Mouse (Mus musculus) embryonic facial prominence, embryonic 13.5 days (tissue): ENCODE measurements around the gene Shisa8. TPM values are rescaled to one million over a fixed set of nuclear protein-coding genes. Genes with fewer than 3 reads are reported as not detected.
A peak's percentile ranks its signal among the peaks of the same experiment; 100 is the strongest.

Experiments
- ATAC-seq: fragments of 200-750 bp; cut with Nextera tagmentation; 2 replicates; pipeline ENCODE4 v1.8.0; 2017; ENCODE audit warnings: low read depth; ENCODE audit not compliant: insufficient number of reproducible peaks, insufficient read depth, low FRiP score, low TSS enrichment
- H3K27ac ChIP-seq: fragments of 300-500 bp; sonication (generic); 2 replicates; pipeline ENCODE4 v1.5.1; 2015; ENCODE audit warnings: moderate library complexity, mild to moderate bottlenecking, inconsistent platforms
- H3K27me3 ChIP-seq: fragments of 300-500 bp; sonication (generic); 2 replicates; pipeline ENCODE4 v1.6.1; 2015; ENCODE audit warnings: mild to moderate bottlenecking, inconsistent platforms
- H3K36me3 ChIP-seq: fragments of 300-500 bp; sonication (generic); 2 replicates; pipeline ENCODE4 v1.6.1; 2015; ENCODE audit warnings: mild to moderate bottlenecking, inconsistent platforms
- H3K4me1 ChIP-seq: fragments of 300-500 bp; sonication (generic); 2 replicates; pipeline ENCODE4 v1.6.1; 2015; ENCODE audit warnings: inconsistent platforms
- H3K4me2 ChIP-seq: fragments of 300-500 bp; sonication (generic); 2 replicates; pipeline ENCODE4 v1.6.1; 2015; ENCODE audit warnings: moderate library complexity, mild to moderate bottlenecking, inconsistent platforms
- H3K4me3 ChIP-seq: fragments of 300-500 bp; sonication (generic); 2 replicates; pipeline ENCODE4 v1.5.1; 2015; ENCODE audit warnings: mild to moderate bottlenecking, inconsistent platforms
- H3K9ac ChIP-seq: fragments of 300-500 bp; sonication (generic); 2 replicates; pipeline ENCODE4 v1.6.1; 2015; ENCODE audit warnings: mild to moderate bottlenecking, inconsistent platforms
- H3K9me3 ChIP-seq: fragments of 300-500 bp; sonication (generic); 2 replicates; pipeline ENCODE4 v1.6.1; 2016; ENCODE audit warnings: inconsistent platforms
- WGBS: fragments of 180-500 bp; shearing (Covaris S2); methylation state at CpG from one replicate; pipeline ENCODE4 v1.1.7; 2015; ENCODE audit warnings: mixed read lengths; 5-methylcytosine and 5-hydroxymethylcytosine counted together
- polyA plus RNA-seq: library from polyadenylated mRNA; unstranded; fragments of >200 nt; fragmentation: Nextera tagmentation; extraction: Ambion mirVana; gene quantifications from 2 replicates; pipeline ENCODE4 v1.2.1, GENCODE M21; 2015

Shisa8 gene
- polyA plus RNA-seq, 1 experiment from 2014 or later = 0.18 TPM

DNA sequence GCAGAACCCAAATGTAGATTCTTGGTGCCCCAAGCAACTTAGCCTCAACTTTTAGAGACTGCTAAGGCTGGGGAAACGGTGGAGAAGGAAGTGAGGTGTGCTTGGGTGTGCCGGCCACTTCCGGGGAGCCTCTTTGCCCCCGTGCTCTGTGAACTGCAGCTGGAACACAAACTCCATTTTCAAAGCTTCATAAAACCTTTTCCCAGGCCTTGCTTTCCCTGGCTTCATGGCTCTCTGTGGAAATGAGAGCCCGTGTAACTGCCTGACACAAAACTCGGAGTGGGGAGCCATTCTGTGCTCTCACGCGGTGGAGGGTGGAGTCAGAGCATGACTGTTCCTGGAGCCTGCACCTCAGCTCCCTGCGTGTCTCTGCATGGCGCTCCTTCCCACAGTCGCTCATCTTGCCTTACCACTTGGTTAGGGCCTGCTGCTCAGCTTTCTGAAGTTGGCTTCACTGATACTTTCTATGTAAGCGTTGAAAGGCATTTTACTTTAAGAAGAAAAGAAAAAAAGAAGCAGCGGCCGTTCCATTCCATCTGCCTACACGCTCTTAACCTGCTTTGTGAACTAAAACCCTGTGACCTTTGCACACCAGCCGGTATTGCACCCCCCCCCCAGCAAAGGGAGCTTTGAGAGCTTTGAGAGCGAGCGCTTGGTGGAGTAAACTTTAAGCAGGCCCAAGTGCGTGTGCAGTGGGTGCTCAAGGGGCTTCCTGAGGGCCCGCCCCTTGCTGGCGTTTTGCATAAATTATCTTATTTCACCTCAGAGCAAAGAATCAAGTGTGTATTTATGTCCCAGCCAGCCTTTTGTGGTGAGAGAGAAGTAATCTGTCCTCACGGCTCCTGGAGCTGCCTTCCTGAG is 46.1 kb downstream of the Shisa8 start:
- H3K27ac ChIP-seq = peak overlapping the region; percentile 74
- no peak; the same call in 1 of the 2 replicates for ATAC-seq
- H3K9me3 ChIP-seq = no peaks in the 10 kb centered on the region
- H3K4me3 ChIP-seq = no peak overlapping the region
- peaks cover 19% of the 10 kb centered on the region for H3K36me3 ChIP-seq
- peak overlapping the region; percentile 40; the same call in 1 of the 2 replicates for H3K9ac ChIP-seq
- no peaks in the 10 kb centered on the region for H3K27me3 ChIP-seq
- WGBS = 56% methylated on average over 22 of the region's 22 CpGs
- H3K4me2 ChIP-seq = peak overlapping the region; percentile 28
- peaks cover 52% of the 10 kb centered on the region for H3K4me1 ChIP-seq

DNA sequence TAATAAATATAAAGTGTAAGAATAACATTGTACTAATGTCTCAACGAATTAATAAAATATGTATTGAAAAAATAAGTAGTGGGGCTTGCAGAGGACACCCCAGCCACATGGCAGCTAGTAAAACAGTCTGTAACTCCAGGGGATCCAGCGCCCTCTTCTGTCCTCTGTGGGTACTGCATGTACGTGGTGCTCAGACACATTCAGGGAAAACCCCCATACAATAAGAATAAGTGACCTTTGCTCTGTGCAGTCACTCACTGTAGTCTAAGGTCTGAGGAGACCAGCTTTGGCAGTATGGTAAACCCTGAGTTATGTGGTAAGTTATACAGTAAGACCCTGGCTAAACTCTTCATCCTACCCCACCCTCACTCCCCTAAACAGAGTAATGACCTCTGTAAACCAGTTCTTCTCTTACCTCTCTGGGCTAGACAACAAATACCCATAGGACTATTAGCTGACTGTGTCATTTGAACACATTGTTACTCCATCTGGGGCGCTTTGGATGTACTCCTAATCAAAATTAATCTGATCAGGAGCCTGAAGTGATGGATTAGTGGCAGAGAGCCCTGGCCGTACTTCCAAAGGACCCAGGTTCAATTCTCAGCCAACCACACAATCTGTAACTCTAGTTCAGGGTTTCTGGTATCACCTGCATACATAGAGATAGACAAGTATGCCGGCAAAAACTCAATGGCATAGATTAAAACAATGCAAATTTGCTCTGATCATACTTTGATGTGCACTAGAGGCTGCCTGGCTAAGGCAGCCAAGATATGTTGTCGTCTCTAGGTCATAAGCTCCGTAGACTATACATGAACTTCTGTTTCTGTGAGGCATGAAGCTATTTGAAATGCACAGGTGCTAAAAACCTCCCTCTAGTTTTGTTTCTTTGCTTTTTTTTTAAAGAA is 47.0 kb downstream of the Shisa8 start:
- no peaks in the 10 kb centered on the region for H3K9me3 ChIP-seq
- peaks cover 61% of the 10 kb centered on the region for H3K4me1 ChIP-seq
- 59% methylated on average over 8 of the region's 8 CpGs for WGBS
- no peak; the same call in 1 of the 2 replicates for ATAC-seq
- H3K36me3 ChIP-seq = peaks cover 10% of the 10 kb centered on the region
- H3K27me3 ChIP-seq = no peaks in the 10 kb centered on the region
- H3K4me3 ChIP-seq = no peak overlapping the region
- H3K9ac ChIP-seq = peak overlapping the region; percentile 40; the same call in 1 of the 2 replicates
- no peak overlapping the region for H3K4me2 ChIP-seq
- H3K27ac ChIP-seq = peak overlapping the region; percentile 74; the same call in 1 of the 2 replicates

DNA sequence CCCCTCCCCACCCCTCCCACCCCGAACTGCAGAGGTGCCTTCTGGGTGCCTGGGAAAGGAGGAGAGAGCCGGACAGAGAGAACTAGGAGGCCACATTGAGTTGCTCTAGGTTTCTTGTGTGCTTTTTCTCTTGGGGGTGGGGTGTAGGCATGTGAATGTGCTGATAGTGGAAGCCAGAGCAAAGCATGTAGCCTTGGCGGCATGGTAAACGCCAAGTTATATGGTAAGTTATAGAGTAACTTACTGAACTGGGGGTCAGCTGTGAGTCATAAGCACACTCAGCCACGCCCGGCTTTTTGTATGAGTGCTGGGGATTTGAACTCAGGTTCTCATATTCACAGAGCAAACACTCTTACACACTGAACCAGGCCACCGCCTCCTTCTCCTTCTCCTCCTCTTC is 48.1 kb downstream of the Shisa8 start:
- no peaks in the 10 kb centered on the region for H3K36me3 ChIP-seq
- H3K27ac ChIP-seq = no peak overlapping the region
- peaks cover 72% of the 10 kb centered on the region for H3K4me1 ChIP-seq
- H3K4me2 ChIP-seq = no peak overlapping the region
- 74% methylated on average over 7 of the region's 7 CpGs for WGBS
- H3K4me3 ChIP-seq = no peak overlapping the region
- no peak overlapping the region for H3K9ac ChIP-seq
- no peak for ATAC-seq
- no peaks in the 10 kb centered on the region for H3K9me3 ChIP-seq
- no peaks in the 10 kb centered on the region for H3K27me3 ChIP-seq

DNA sequence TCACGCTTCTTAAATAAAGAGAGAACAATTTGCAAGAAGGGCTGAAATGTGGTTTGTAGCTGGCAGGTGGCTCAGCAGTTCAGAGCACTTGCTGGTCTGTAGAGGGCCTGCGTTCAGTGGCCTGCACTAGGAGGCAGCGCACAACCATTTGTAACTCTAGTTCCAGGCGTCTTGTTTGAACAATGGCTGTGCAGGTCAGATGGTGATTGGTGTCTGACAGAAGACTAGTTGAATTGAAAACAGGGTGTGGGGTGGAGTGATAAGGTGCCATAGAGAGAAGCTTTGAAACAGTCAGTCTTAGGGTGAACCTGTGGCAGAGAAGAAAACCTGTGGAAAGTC is 48.6 kb downstream of the Shisa8 start:
- WGBS = 61% methylated on average over 4 of the region's 4 CpGs

DNA sequence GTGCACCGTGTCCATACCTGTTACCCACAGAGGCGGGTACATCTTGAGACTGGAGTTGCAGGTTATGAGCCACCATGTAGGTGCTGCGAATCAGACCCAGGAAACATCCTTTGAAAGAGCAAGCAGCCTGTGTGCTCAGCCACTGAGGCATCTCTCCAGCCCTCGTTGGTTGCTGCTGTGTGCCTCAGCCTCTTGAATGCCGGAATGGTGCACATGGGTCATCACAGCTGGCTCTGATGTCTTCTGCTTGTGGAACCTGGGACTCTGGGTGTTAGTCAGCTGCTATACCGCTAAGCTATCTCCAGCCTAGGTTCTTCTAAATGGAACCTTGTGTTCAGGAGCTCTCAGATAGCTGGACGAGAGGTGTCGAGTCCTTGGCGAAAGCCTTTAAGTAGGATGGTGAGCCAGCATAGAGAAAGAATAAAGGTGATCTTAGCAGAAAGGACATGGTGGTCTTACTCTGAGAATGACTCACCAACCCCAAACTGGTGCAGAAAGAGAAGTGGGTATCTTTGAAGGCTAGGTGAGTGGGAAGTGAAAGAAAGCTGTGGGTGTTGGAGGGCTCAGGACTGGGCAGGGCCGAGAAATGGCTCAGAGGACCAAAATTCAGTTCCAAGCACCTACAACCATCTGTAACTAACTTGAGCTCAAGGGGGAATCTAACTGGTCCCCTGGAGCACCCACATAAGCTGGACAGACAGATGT is 49.1 kb downstream of the Shisa8 start:
- H3K9ac ChIP-seq = no peak overlapping the region
- H3K4me3 ChIP-seq = no peak overlapping the region
- H3K27me3 ChIP-seq = no peaks in the 10 kb centered on the region
- H3K4me1 ChIP-seq = peaks cover 79% of the 10 kb centered on the region
- ATAC-seq = no peak
- H3K36me3 ChIP-seq = no peaks in the 10 kb centered on the region
- H3K4me2 ChIP-seq = no peak overlapping the region
- 83% methylated on average over 10 of the region's 10 CpGs for WGBS
- H3K9me3 ChIP-seq = no peaks in the 10 kb centered on the region
- H3K27ac ChIP-seq = 0 out of 2 replicates have a peak overlapping the region, but pooled peaks have one; percentile 17

More for the DNA sequence above, 48.6 kb downstream of the Shisa8 start:
- no peak overlapping the region for H3K9ac ChIP-seq
- H3K27ac ChIP-seq = 0 out of 2 replicates have a peak overlapping the region, but pooled peaks have one; percentile 17
- H3K4me1 ChIP-seq = peaks cover 76% of the 10 kb centered on the region
- H3K4me2 ChIP-seq = no peak overlapping the region
- H3K4me3 ChIP-seq = no peak overlapping the region
- no peaks in the 10 kb centered on the region for H3K36me3 ChIP-seq
- no peaks in the 10 kb centered on the region for H3K9me3 ChIP-seq
- ATAC-seq = no peak
- no peaks in the 10 kb centered on the region for H3K27me3 ChIP-seq

DNA sequence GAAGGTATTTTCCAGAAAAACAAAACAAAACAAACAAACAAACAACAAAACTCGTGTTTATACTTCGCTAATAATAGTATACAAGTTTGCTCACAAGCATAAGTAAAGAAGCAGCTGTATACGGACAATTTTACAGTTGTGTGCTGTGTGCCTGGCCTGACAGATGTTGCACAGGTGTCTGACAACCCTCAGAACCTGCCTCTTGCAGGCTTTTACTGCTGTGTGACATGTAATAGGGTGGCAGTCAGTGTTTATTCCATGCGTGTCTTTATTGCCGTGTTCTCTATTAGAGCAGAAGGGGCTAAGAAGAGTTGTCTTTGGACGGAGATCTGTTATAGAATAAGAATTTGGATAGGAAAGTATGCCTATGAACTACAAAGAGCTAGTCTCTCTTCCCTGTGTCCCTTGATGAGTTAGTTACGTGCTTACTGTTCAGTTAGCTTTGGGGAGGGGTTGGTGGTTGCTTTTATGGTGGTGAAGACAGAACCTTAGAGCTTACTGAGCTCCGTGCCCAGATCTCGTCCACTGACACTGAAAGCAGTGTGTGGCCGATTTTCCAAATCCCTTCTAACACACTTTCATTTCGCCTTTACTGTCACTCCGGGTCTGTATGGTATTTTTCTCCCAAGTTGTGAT is 50.5 kb downstream of the Shisa8 start:
- no peak for ATAC-seq
- Histone ChIP-seq H3K4me3 (no peak overlapping the region), H3K36me3 (no peaks in the 10 kb centered on the region), H3K4me1 (peaks cover 78% of the 10 kb centered on the region), H3K27me3 (no peaks in the 10 kb centered on the region), H3K9me3 (no peaks in the 10 kb centered on the region), H3K27ac (no peak overlapping the region; the same call in 1 of the 2 replicates), H3K9ac (no peak overlapping the region), H3K4me2 (no peak overlapping the region)
- 81% methylated on average over 12 of the region's 12 CpGs for WGBS

DNA sequence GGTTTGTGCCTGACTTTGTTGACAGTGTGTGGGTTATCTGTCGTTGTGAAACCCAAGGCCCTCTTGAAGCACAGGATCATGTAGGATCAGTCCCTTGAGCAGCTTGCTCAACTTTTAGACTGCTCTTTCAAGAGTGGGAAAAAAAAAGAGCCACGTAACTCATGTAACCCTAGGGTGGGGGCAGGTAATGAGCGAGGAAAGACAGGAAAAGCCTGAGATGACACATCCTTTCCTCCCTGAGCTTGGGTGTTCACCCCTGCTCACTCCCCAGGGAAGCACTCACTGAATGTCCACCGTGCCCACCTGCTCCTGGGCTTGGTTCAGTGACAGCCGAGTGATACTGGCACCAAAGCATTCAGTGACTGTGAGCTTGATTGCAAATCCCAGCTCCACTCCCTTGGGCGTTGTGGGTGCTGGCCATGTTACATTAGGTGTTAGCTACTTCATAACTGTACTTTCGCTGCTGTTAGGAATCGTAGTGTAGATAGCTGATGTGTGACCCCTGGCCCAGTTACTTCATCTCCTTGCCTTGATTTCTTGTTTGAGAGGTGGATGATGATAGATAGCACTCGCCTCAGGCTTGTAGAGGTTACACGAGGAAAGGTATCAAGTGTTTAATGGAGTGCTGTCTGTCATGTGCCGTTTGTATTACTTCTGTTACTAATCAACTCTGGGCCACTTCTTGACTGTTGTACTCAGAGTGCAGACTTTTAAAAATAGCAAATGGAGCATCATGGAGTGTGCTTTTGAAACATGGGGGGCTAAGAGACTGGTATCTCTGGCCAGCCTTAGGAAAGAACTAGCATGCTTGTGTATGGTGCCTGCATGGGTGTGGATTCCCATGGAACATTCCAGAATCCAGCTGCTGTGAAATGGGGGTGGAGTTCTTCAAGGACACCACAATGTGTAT is 51.6 kb downstream of the Shisa8 start:
- peaks cover 4% of the 10 kb centered on the region; the same call in 1 of the 2 replicates for H3K36me3 ChIP-seq
- no peak overlapping the region for H3K9ac ChIP-seq
- no peak overlapping the region for H3K4me3 ChIP-seq
- H3K4me2 ChIP-seq = no peak overlapping the region
- peaks cover 67% of the 10 kb centered on the region for H3K4me1 ChIP-seq
- H3K27me3 ChIP-seq = no peaks in the 10 kb centered on the region
- no peak for ATAC-seq
- 66% methylated on average over 11 of the region's 11 CpGs for WGBS
- H3K27ac ChIP-seq = peak overlapping the region; percentile 57
- no peaks in the 10 kb centered on the region for H3K9me3 ChIP-seq

DNA sequence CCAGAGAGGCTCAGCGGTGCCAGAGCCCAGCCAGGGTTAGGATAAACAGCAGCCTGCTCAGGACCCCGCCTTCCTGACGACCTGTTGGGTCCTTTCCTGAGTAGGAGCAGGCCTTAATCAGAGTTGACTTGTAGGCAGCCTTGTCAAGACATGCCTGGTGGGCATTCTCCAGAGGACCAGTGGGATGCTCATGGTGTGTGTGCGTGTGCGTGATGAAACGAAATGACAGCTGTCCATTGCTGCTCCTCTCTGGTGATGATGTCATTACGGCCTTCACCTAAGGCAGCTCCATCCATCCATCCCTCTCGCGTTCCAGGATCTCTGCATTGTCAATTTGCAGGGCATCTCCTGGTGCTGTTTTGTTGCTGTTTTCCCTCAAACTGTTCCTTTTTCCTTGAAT is 53.1 kb downstream of the Shisa8 start:
- WGBS = 74% methylated on average over 9 of the region's 9 CpGs

DNA sequence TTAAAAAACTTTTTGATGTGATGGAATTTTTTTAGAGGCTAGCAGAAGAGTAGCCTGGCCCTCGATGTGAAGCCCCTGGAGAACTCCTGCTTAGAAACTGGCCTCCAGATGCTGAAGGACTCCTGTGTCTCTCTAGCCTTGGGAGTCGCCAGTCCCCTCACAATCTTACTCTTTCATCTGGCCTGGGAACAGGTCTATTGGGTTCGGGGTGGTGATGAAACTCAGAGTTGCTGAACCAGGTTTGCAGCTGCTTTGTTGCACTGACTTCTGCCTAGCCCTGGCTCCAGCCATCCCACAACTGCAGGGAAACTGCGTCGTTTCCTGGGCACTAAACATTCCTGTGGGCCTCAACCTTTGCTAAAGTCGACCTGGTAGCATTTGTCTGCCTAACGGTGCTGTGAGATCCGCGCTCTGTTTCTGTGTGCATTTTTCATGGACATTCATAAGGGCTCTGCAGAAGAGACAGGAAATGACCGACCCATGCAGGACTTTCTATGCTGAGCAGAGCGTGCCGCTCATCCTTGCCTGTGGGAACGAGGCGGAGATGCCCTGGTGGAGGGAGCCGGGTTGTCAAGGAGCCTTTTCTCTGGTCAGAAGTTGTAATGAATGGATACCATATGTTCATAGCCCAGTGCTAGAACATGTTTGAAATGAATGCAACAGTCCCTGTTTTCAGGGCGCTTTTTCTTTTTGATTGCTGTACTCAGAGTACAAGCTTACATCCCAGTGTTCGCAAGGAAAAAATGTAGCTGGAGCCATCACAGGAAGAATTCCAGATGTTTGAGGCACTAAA is 54.2 kb downstream of the Shisa8 start:
- H3K27ac ChIP-seq = peak overlapping the region; percentile 84
- H3K9ac ChIP-seq = peak overlapping the region; percentile 53
- H3K4me1 ChIP-seq = peaks cover 57% of the 10 kb centered on the region

More for the DNA sequence above, 53.1 kb downstream of the Shisa8 start:
- Histone ChIP-seq H3K27ac (peak overlapping the region; percentile 84; the same call in 1 of the 2 replicates), H3K9ac (no peak overlapping the region), H3K9me3 (no peaks in the 10 kb centered on the region), H3K4me3 (no peak overlapping the region), H3K36me3 (peaks cover 4% of the 10 kb centered on the region; the same call in 1 of the 2 replicates), H3K4me2 (no peak overlapping the region), H3K4me1 (peaks cover 62% of the 10 kb centered on the region), H3K27me3 (no peaks in the 10 kb centered on the region)
- ATAC-seq = no peak

More for the DNA sequence above, 54.2 kb downstream of the Shisa8 start:
- Histone ChIP-seq H3K4me2 (peak overlapping the region; percentile 36; the same call in 1 of the 2 replicates), H3K9me3 (no peaks in the 10 kb centered on the region), H3K36me3 (peaks cover 7% of the 10 kb centered on the region; the same call in 1 of the 2 replicates), H3K27me3 (no peaks in the 10 kb centered on the region), H3K4me3 (0 out of 2 replicates have a peak overlapping the region, but pooled peaks have one; percentile 2)
- 31% methylated on average over 17 of the region's 17 CpGs for WGBS
- ATAC-seq = no peak
